Mouse (Mus musculus) MEL (cell line): Measurements from ENCODE around the gene Cenph. TPM values are rescaled to one million over a fixed set of nuclear protein-coding genes. Genes with fewer than 3 reads are reported as not detected.

ENCODE experiments used
- DNase-seq: peaks from one replicate; pipeline ENCODE4 v3.0.0; 2011; ENCODE audit warnings: low read depth, low spot score
- H3K27ac ChIP-seq: 2 replicates; pipeline ENCODE4 v1.5.1; 2012; ENCODE audit warnings: low read depth, mild to moderate bottlenecking, control low read depth, low read length, moderate library complexity; ENCODE audit not compliant: control insufficient read depth
- H3K27me3 ChIP-seq, 2 experiments: fragments of 150-350 bp in 1 of 2; sonication (generic) in 1 of 2; 2 replicates each; pipeline ENCODE4 v1.6.1; 2012; ENCODE audit warnings: low read length in 2 of 2, mild to moderate bottlenecking in 2 of 2, improper control_type of control experiment in 1 of 2, moderate library complexity in 1 of 2; ENCODE audit not compliant: insufficient read depth in 2 of 2, control insufficient read depth in 1 of 2
- H3K36me3 ChIP-seq, 2 experiments: 2 replicates each; pipeline ENCODE4 v1.6.1; 2012 to 2014; ENCODE audit warnings: low read length in 2 of 2, improper control_type of control experiment in 1 of 2, inconsistent platforms in 1 of 2, mild to moderate bottlenecking in 1 of 2; ENCODE audit not compliant: insufficient read depth in 2 of 2, control insufficient read depth in 1 of 2
- H3K4me1 ChIP-seq, 2 experiments: fragments of 150-350 bp in 1 of 2; sonication (generic) in 1 of 2; 2 replicates each; pipeline ENCODE4 v1.6.1; 2012; ENCODE audit warnings: low read length in 2 of 2, improper control_type of control experiment in 1 of 2, mild to moderate bottlenecking in 1 of 2; ENCODE audit not compliant: insufficient read depth in 2 of 2, control insufficient read depth in 1 of 2
- H3K4me3 ChIP-seq, 2 experiments: fragments of 150-350 bp in 1 of 2; sonication (generic) in 1 of 2; 2 replicates each; pipeline ENCODE4 v1.5.1; 2012; ENCODE audit warnings: low read depth in 2 of 2, low read length in 2 of 2, mild to moderate bottlenecking in 2 of 2, moderate library complexity in 2 of 2, control low read depth in 1 of 2, improper control_type of control experiment in 1 of 2; ENCODE audit not compliant: control insufficient read depth in 1 of 2, insufficient read depth in 1 of 2
- H3K79me2 ChIP-seq: 2 replicates; pipeline ENCODE4 v1.6.1; 2012; ENCODE audit warnings: mild to moderate bottlenecking, low read length, moderate library complexity; ENCODE audit not compliant: control insufficient read depth, poor library complexity, insufficient read depth
- H3K9ac ChIP-seq: 2 replicates; pipeline ENCODE4 v1.6.1; 2012; ENCODE audit warnings: low read depth, mild to moderate bottlenecking, control low read depth, low read length, moderate library complexity; ENCODE audit not compliant: control insufficient read depth, poor library complexity, severe bottlenecking
- H3K9me3 ChIP-seq: fragments of 150-350 bp; sonication (generic); replicated peaks from 2 replicates; pipeline ENCODE4 v1.6.1; 2012; ENCODE audit warnings: mild to moderate bottlenecking, low read length, improper control_type of control experiment, moderate library complexity; ENCODE audit not compliant: insufficient read depth
- EP300 ChIP-seq, 2 experiments: IDR thresholded peaks; 2 replicates each; pipeline ENCODE4 v1.6.1; 2011; ENCODE audit warnings: improper control_type of control experiment in 2 of 2, low read length in 2 of 2, low read depth in 1 of 2, mild to moderate bottlenecking in 1 of 2
- ETS1 ChIP-seq: IDR thresholded peaks from 2 replicates; pipeline ENCODE4 v1.6.1; 2012; ENCODE audit warnings: low read depth, mild to moderate bottlenecking, inconsistent platforms, low read length, improper control_type of control experiment, moderate library complexity
- GATA1 ChIP-seq: IDR thresholded peaks from 2 replicates; pipeline ENCODE4 v1.6.1; 2011; ENCODE audit warnings: low read depth, low read length, improper control_type of control experiment
- HCFC1 ChIP-seq: IDR thresholded peaks from 2 replicates; pipeline ENCODE4 v1.6.1; 2012; ENCODE audit warnings: low read depth, mild to moderate bottlenecking, inconsistent platforms, low read length, improper control_type of control experiment, moderate library complexity
- KAT2A ChIP-seq: conservative IDR thresholded peaks from 2 replicates; pipeline ENCODE4 v1.6.1; 2012; ENCODE audit warnings: low read depth, low read length, improper control_type of control experiment, inconsistent platforms
- MEF2A ChIP-seq: IDR thresholded peaks from 2 replicates; pipeline ENCODE4 v1.6.1; 2014; ENCODE audit warnings: low read depth, mild to moderate bottlenecking, inconsistent platforms, low read length, improper control_type of control experiment; ENCODE audit not compliant: poor library complexity, insufficient replicate concordance, severe bottlenecking; ENCODE audit errors: extremely low read depth
- MYB ChIP-seq: IDR thresholded peaks from 2 replicates; pipeline ENCODE4 v1.6.1; 2011; ENCODE audit warnings: mild to moderate bottlenecking, low read depth, low read length, improper control_type of control experiment
- NRF1 ChIP-seq: IDR thresholded peaks from 2 replicates; pipeline ENCODE4 v1.6.1; 2014; ENCODE audit warnings: low read depth, mild to moderate bottlenecking, inconsistent platforms, low read length, improper control_type of control experiment, moderate library complexity; ENCODE audit not compliant: poor library complexity, insufficient read depth, severe bottlenecking
- POLR2AphosphoS5 ChIP-seq: IDR thresholded peaks from 2 replicates; pipeline ENCODE4 v1.6.1; 2012; ENCODE audit warnings: low read depth, borderline replicate concordance, mild to moderate bottlenecking, inconsistent platforms, low read length, moderate library complexity, mixed read lengths
- RAD21 ChIP-seq: IDR thresholded peaks from 2 replicates; pipeline ENCODE4 v1.6.1; 2011; ENCODE audit warnings: mild to moderate bottlenecking, low read depth, low read length, improper control_type of control experiment
- RCOR1 ChIP-seq: IDR thresholded peaks from 2 replicates; pipeline ENCODE4 v1.6.1; 2012; ENCODE audit warnings: low read depth, mild to moderate bottlenecking, inconsistent platforms, low read length, improper control_type of control experiment
- TAL1 ChIP-seq: IDR thresholded peaks from 2 replicates; pipeline ENCODE4 v1.6.1; 2012; ENCODE audit warnings: mild to moderate bottlenecking, inconsistent platforms, low read length, moderate library complexity, mixed read lengths
- TBP ChIP-seq: IDR thresholded peaks from 2 replicates; pipeline ENCODE4 v1.8.0; 2011; ENCODE audit warnings: low read depth, low read length, improper control_type of control experiment
- TCF12 ChIP-seq: IDR thresholded peaks from 2 replicates; pipeline ENCODE4 v1.6.1; 2014; ENCODE audit warnings: low read depth, mild to moderate bottlenecking, inconsistent platforms, low read length, improper control_type of control experiment, moderate library complexity
- USF2 ChIP-seq, 2 experiments: IDR thresholded peaks; 2 replicates each; pipeline ENCODE4 v1.6.1; 2011 to 2012; ENCODE audit warnings: improper control_type of control experiment in 2 of 2, low read length in 2 of 2, borderline replicate concordance in 1 of 2, inconsistent platforms in 1 of 2, low read depth in 1 of 2, mild to moderate bottlenecking in 1 of 2; ENCODE audit not compliant: insufficient read depth in 1 of 2
- ZC3H11A ChIP-seq: IDR thresholded peaks from 2 replicates; pipeline ENCODE4 v1.6.1; 2012; ENCODE audit warnings: low read depth, mild to moderate bottlenecking, inconsistent platforms, low read length, improper control_type of control experiment
- ZKSCAN1 ChIP-seq: IDR thresholded peaks from 2 replicates; pipeline ENCODE4 v1.6.1; 2012; ENCODE audit warnings: low read depth, mild to moderate bottlenecking, inconsistent platforms, low read length, improper control_type of control experiment, moderate library complexity
- ZMIZ1 ChIP-seq: IDR thresholded peaks from 2 replicates; pipeline ENCODE4 v1.6.1; 2012; ENCODE audit warnings: low read depth, mild to moderate bottlenecking, inconsistent platforms, low read length, improper control_type of control experiment, moderate library complexity
- polyA plus RNA-seq, 2 experiments: library from polyadenylated mRNA; stranded (reverse) in 1 of 2; unstranded in 1 of 2; fragments of >175 nt in 1 of 2; fragments of >200 nt in 1 of 2; gene quantifications; 2 replicates each; pipeline versions ENCODE4 v1.2.1 to v1.2.4; 2012; ENCODE audit warnings: low replicate concordance in 2 of 2, low read depth in 1 of 2; ENCODE audit not compliant: insufficient read length in 2 of 2, insufficient read depth in 1 of 2, missing spikeins in 1 of 2
- total RNA-seq: library from RNA; depleted of rRNA; stranded (reverse); fragments of 300-350 nt; gene quantifications from 2 replicates; pipeline ENCODE4 v1.2.3, GENCODE M21; 2012

Cenph gene
- total and polyA plus RNA-seq, 3 experiments: 33.3 to 48.8 TPM; not detected in 1

- peak overlapping the region; percentile 21; the same call in 1 of the 2 replicates for H3K9ac ChIP-seq
- H3K27ac ChIP-seq: peak overlapping the region; percentile 71
- peak; percentile 93 for TF ChIP-seq TAL1
- TF ChIP-seq MYB: peak; percentile 48; the same call in 1 of the 2 replicates
- peak; percentile 90 for TF ChIP-seq TCF12
- TF ChIP-seq ZKSCAN1: no peak
- TF ChIP-seq TBP: peak; percentile 69
- no peak for TF ChIP-seq ZMIZ1
- TF ChIP-seq RCOR1: peak; percentile 91
- peak; percentile 90 for TF ChIP-seq GATA1
- peak; percentile 77 to 87 for TF ChIP-seq EP300 (IDR thresholded peaks at IDR 0.05; ENCODE audit: low read depth in 1 of 2, low read length in 2 of 2)
- 0 out of 2 replicates have a peak, but pooled peaks have one; percentile 30 for TF ChIP-seq ETS1
- TF ChIP-seq ZC3H11A: no peak
- no peak for TF ChIP-seq POLR2AphosphoS5
- H3K4me1 ChIP-seq: peaks cover 12 to 20% of the 10 kb centered on the region in 2 experiments
- H3K9me3 ChIP-seq: no peaks in the 10 kb centered on the region
- H3K36me3 ChIP-seq: peaks cover 8 to 44% of the 10 kb centered on the region in 2 experiments
- H3K79me2 ChIP-seq: peaks cover 44% of the 10 kb centered on the region
- DNase-seq: peak; percentile 84
- peak overlapping the region in 1 of 2 experiments; percentile 5; a peak in 1 of 4 replicates for H3K4me3 ChIP-seq
- H3K27me3 ChIP-seq: no peaks in the 10 kb centered on the region
Measured at GRCm38 (mm10) chr13:100725194-100725593, 50.5 kb downstream of the Cenph start.

GRCm38 (mm10) chr13:100724051-100724754 lies 51.5 kb downstream of the Cenph start:
- DNase-seq: no peak
- Histone ChIP-seq H3K27ac (no peak overlapping the region), H3K4me3 (no peak overlapping the region), H3K4me1 (peaks cover 12 to 17% of the 10 kb centered on the region in 2 experiments; a peak in 3 of 4 replicates), H3K9ac (no peak overlapping the region), H3K27me3 (no peaks in the 10 kb centered on the region), H3K79me2 (peaks cover 35% of the 10 kb centered on the region), H3K36me3 (peaks cover 15 to 38% of the 10 kb centered on the region in 2 experiments), H3K9me3 (no peaks in the 10 kb centered on the region)
- TF ChIP-seq USF2 (IDR thresholded peaks at IDR 0.05; ENCODE audit: borderline replicate concordance in 1 of 2, insufficient read depth in 1 of 2, low read depth in 1 of 2, low read length in 2 of 2): no peak
- TF ChIP-seq KAT2A: no peak
- no peak for TF ChIP-seq NRF1
- TF ChIP-seq RAD21: no peak
- no peak for TF ChIP-seq HCFC1
- no peak for TF ChIP-seq EP300 (IDR thresholded peaks at IDR 0.05; ENCODE audit: low read depth in 1 of 2, low read length in 2 of 2)
- no peak for TF ChIP-seq MEF2A
